Mouse (Mus musculus) cerebellum, adult 2 months (tissue): ENCODE measurements at regions not wholly inside any gene's neighbourhood (a gene's known extent, or its start where the extent isn't known, plus 50 kb on each side); places are given as distances from the start of the nearest gene placed in this dataset.
A peak's percentile ranks its signal among the peaks of the same experiment; 100 is the strongest.

ENCODE experiments used
- DNase-seq, 2 experiments: peaks; one replicate each; pipeline ENCODE4 v3.0.0; 2021
- H3K27ac ChIP-seq: fragments of 200-500 bp; 2 replicates; pipeline ENCODE4 v1.5.1; 2012; ENCODE audit warnings: low read length, control low read depth, inconsistent platforms; ENCODE audit not compliant: insufficient read depth
- H3K27me3 ChIP-seq: fragments of 200-500 bp; 2 replicates; pipeline ENCODE4 v1.6.1; 2012; ENCODE audit warnings: inconsistent platforms, mild to moderate bottlenecking, low read length, moderate library complexity; ENCODE audit not compliant: control insufficient read depth, insufficient read depth
- H3K4me1 ChIP-seq: fragments of 200-500 bp; 2 replicates; pipeline ENCODE4 v1.6.1; 2011; ENCODE audit warnings: low read length; ENCODE audit not compliant: control insufficient read depth, insufficient read depth
- H3K4me3 ChIP-seq: fragments of 200-500 bp; replicated peaks from 2 replicates; pipeline ENCODE3; 2011; ENCODE audit warnings: mild to moderate bottlenecking, low read depth, low read length, control low read depth; ENCODE audit not compliant: insufficient read depth
- CTCF ChIP-seq: fragments of 200-500 bp; IDR thresholded peaks from 2 replicates; pipeline ENCODE4 v1.5.1; 2011; ENCODE audit warnings: low read depth, mild to moderate bottlenecking, control low read depth, low read length, moderate library complexity, borderline replicate concordance; ENCODE audit not compliant: insufficient read depth
- POLR2A ChIP-seq: fragments of 200-500 bp; IDR thresholded peaks from 2 replicates; pipeline ENCODE4 v1.6.1; 2011; ENCODE audit warnings: low read length, control low read depth, borderline replicate concordance; ENCODE audit not compliant: insufficient read depth
- WGBS: fragments of 180-500 bp; shearing (Covaris S2); methylation state at CpG from one replicate; pipeline ENCODE4 v1.1.7; 2018; 5-methylcytosine and 5-hydroxymethylcytosine counted together

DNA sequence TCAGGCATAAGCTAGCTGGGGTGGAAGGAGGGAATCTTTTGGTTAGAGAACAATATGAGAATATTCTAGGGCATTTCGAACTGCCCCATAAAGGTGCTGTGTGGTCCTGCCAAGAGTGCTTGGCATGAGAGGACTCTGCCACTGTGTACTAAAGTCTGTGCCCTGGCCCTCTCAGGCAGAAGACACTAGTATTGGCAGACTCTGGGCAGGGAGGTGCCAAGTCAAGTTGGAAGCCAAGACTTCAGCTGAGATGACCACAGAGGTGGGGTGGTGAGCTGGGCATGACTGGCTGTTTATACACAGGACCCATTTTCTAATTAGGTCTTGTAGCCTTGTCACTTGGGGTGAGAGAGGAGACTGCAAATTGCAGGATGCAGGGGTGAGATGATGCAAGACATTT lies 104.4 kb upstream of the Glra1 start:
- Histone ChIP-seq H3K27ac (no peak overlapping the region), H3K27me3 (no peaks in the 10 kb centered on the region), H3K4me3 (no peak overlapping the region), H3K4me1 (peaks cover 10% of the 10 kb centered on the region)
- TF ChIP-seq POLR2A (no peak), CTCF (no peak)
- peak; percentile 86 to 89 for DNase-seq
- WGBS = 5% methylated on average over 1 of the region's 1 CpGs

DNA sequence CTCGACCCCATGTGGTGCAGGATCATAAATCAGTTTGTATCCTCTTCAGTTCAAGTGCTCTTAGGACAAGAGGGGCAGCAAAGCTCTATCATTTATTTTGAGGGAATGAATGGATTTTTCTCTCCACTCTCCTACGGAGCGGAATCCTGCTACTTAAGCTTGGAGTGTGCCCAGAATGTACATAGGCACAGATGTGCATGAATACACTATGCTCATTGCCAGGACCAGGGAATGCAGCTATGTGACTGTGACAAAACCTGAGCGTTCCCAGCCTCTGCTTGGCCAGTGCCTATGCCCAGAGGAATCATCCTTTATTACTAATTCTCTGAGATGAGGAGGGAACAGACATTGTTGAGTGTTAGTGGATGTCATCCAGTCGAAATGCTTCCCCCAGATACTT lies 99.5 kb upstream of the Glra1 start:
- H3K27ac ChIP-seq = no peak overlapping the region
- no peak for TF ChIP-seq POLR2A
- TF ChIP-seq CTCF = no peak
- 43% methylated on average over 5 of the region's 5 CpGs for whole genome bisulfite sequencing
- H3K27me3 ChIP-seq = no peaks in the 10 kb centered on the region; the same call in 1 of the 2 replicates
- DNase-seq = no peak
- peaks cover 7% of the 10 kb centered on the region; the same call in 1 of the 2 replicates for H3K4me1 ChIP-seq
- H3K4me3 ChIP-seq = no peak overlapping the region

DNA sequence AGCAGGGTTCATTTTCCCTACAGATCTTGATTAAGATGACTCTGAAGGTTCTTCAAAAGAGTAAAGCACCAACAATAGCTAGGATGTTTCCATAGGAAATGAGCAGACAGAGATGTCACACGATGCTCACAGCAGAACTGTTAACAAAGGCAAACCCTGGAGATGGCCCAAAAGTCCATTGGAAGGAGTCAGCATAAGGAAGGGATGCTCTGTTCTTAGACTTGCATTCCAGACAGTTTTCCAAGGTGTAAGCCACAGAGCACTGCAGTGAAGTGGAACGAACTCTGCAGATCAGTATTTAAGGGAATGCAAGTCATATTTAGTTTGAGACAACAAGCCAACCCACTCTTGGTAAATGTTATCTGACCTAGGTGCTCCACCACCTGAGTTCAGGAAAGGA lies 93.9 kb upstream of the Glra1 start:
- DNase-seq = no peak
- no peaks in the 10 kb centered on the region for H3K4me1 ChIP-seq
- no peak overlapping the region for H3K27ac ChIP-seq
- TF ChIP-seq POLR2A = no peak
- WGBS = 82% methylated on average over 2 of the region's 2 CpGs
- no peak overlapping the region for H3K4me3 ChIP-seq
- H3K27me3 ChIP-seq = no peaks in the 10 kb centered on the region; the same call in 1 of the 2 replicates

DNA sequence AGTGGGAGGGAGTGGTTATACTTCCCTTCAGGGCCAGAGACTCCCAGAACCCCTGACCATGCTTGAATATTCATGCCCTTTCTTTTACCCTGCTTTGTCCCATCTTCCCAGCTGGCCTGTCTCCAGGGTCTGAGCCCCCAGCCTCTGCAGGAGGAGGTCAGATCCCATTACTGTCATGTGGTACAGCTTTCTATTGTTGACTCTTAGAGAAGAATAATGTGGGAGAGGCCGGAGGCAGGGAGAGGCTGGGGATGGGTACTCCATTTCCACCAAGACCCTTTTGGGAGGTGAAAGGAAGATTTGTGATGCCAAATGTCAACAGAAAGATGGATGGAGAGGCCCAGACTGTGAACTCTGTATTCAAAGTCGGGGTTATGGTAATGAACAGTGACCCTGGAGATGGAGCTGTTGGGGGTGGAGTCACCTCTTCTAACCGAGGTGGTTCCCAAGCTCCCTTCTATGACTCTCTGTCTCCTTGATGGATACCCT lies 77.1 kb upstream of the Glra1 start:
- TF ChIP-seq CTCF = no peak
- no peak for TF ChIP-seq POLR2A
- Histone ChIP-seq H3K4me1 (no peaks in the 10 kb centered on the region), H3K4me3 (no peak overlapping the region), H3K27me3 (no peaks in the 10 kb centered on the region), H3K27ac (no peak overlapping the region)
- DNase-seq = no peak
- 20% methylated on average over 3 of the region's 3 CpGs for WGBS

DNA sequence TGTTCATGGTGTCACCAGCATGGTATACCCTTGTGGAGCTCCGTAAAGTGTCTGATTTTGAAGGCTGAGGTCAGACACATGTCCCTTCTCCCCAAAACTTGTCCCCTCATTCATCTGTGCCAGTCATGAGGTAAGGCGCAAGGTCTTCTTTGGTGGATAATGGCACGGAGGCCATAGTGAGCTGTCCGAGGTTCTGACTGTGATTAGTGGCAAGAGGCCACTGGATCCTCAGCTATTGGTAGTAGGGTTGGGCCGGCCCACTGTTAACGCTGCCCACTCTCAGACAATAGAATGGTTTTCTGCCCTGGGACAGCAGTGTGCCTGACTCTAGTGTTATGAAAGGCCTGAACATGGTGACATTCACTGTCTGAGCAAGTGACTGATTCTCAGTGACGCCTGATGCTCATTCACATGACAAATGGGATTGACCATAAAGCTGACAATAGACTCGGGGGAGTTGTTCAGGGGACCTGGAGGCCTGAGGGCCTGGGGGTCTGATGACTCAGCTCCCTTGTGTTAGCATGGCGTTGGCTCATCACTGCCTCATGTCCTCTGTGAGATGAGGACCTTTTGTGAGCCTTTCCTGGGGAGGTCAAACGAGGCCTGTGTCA lies 74.5 kb upstream of the Glra1 start:
- no peak for DNase-seq
- 52% methylated on average over 10 of the region's 10 CpGs for WGBS
- no peaks in the 10 kb centered on the region for H3K4me1 ChIP-seq
- H3K27ac ChIP-seq = no peak overlapping the region
- no peaks in the 10 kb centered on the region for H3K27me3 ChIP-seq
- no peak for TF ChIP-seq POLR2A
- TF ChIP-seq CTCF = no peak
- no peak overlapping the region for H3K4me3 ChIP-seq

DNA sequence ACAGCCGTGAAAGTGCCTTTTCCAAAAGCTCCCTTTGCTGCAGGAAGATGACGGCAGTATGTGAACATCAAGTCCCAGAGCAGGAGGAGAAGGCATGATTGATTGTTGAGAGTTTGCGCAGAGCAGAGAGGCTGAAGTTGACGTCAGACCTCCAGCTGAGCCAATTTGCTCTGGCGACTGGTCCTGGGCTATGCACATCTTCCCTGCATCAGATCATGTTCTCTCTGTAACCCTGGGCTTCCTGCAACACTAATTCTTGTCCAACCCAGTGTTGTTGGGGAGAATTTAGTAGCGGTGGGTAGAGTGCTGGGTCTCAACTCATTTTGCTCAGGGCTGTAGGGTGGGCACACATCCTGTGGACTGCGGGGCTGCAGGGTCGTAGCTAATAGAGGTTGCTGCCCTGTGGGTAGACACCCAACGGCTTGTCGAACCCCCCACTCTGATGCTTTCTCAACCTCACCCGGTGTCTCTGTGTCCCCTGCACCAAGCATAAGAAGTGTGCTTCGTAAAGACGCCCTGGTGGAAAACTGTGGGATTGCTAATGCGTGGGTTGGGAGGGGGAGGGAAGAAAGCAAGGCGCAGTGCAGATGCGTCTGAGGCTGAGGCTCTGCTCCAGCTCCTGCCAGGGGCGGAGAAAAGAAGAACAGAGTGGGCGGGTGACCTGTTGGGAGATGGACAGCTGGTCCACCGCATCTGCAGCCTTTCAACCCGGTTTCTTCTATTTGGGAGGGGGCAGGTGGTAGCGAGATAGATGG lies 73.4 kb upstream of the Glra1 start:
- Histone ChIP-seq H3K27me3 (no peaks in the 10 kb centered on the region), H3K4me3 (no peak overlapping the region), H3K4me1 (no peaks in the 10 kb centered on the region), H3K27ac (no peak overlapping the region)
- DNase-seq = no peak
- no peak for TF ChIP-seq CTCF
- TF ChIP-seq POLR2A = no peak
- WGBS = 48% methylated on average over 21 of the region's 21 CpGs

DNA sequence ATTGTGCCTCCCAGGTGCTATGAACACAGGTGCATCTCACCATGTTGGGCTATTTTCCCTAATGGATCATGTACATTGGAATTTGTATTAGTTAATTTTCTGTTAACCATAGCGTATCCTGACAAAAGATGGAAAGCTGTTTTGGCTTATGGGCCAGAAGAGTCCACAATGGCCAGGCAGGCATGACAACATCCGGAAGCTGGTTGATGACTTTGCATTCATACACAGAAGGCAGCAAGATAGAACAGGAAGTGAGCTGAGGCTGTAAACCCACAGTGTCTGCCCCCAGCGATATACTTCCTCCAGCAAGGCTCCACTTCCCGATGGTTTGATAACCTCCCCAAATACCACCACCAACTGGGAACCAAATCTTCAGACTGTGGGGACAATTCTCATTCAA lies 55.1 kb upstream of the Glra1 start:
- Histone ChIP-seq H3K4me1 (no peaks in the 10 kb centered on the region), H3K27ac (no peak overlapping the region), H3K27me3 (no peaks in the 10 kb centered on the region), H3K4me3 (no peak overlapping the region)
- WGBS = 93% methylated on average over 4 of the region's 4 CpGs
- no peak for DNase-seq
- no peak for TF ChIP-seq CTCF

GRCm38 (mm10) chr11:55662283-55662682 lies 54.3 kb upstream of the Glra1 start:
- no peak overlapping the region for H3K4me3 ChIP-seq
- TF ChIP-seq CTCF = no peak
- TF ChIP-seq POLR2A = no peak
- no peaks in the 10 kb centered on the region for H3K27me3 ChIP-seq
- 68% methylated on average over 3 of the region's 3 CpGs for WGBS
- no peak overlapping the region for H3K27ac ChIP-seq
- no peaks in the 10 kb centered on the region for H3K4me1 ChIP-seq
- DNase-seq = no peak
